Mouse (Mus musculus) embryonic fibroblast, embryonic 13.5 days (primary cell): ENCODE results near the gene Kctd8. TPM values are rescaled to one million over a fixed set of nuclear protein-coding genes. Genes with fewer than 3 reads are reported as not detected.
"Not testable (repeated sequence)": the region's sequence is repeated elsewhere in the genome, so short reads cannot be mapped to it uniquely, and the experiment has no call there.

ENCODE experiments used
- H3K27ac ChIP-seq: 2 replicates; pipeline ENCODE4 v1.5.1; 2012; ENCODE audit warnings: low read length, control low read depth, inconsistent platforms; ENCODE audit not compliant: insufficient read depth
- H3K4me1 ChIP-seq: 2 replicates; pipeline ENCODE4 v1.6.1; 2011; ENCODE audit warnings: low read length; ENCODE audit not compliant: control insufficient read depth, insufficient read depth
- H3K4me3 ChIP-seq: 2 replicates; pipeline ENCODE4 v1.5.1; 2011; ENCODE audit warnings: mild to moderate bottlenecking, control low read depth, low read length; ENCODE audit not compliant: insufficient read depth
- CTCF ChIP-seq: IDR thresholded peaks from 2 replicates; pipeline ENCODE4 v1.5.1; 2011; ENCODE audit warnings: mild to moderate bottlenecking, control low read depth, low read length, moderate library complexity, borderline replicate concordance; ENCODE audit not compliant: insufficient read depth
- POLR2A ChIP-seq: IDR thresholded peaks from 2 replicates; pipeline ENCODE4 v1.6.1; 2011; ENCODE audit warnings: low read depth, mild to moderate bottlenecking, control low read depth, low read length, moderate library complexity
- polyA plus RNA-seq: library from polyadenylated mRNA; stranded (reverse); fragments of >200 nt; gene quantifications from 2 replicates; pipeline ENCODE4 v1.2.4, GENCODE M21; 2011; ENCODE audit warnings: low read depth; ENCODE audit not compliant: missing spikeins, insufficient read length

The Kctd8 gene
- polyA plus RNA-seq, 1 experiment = 1.4 TPM

- no peak overlapping the region for H3K27ac ChIP-seq
- H3K4me1 ChIP-seq = no peaks in the 10 kb centered on the region
- TF ChIP-seq POLR2A = no peak
- TF ChIP-seq CTCF = no peak
- H3K4me3 ChIP-seq = no peak overlapping the region
Observed at GRCm38 (mm10) chr5:69301665-69302064, 39.8 kb downstream of the Kctd8 start.

GRCm38 (mm10) chr5:69292353-69292752 is 49.1 kb downstream of the Kctd8 start:
- H3K4me3 ChIP-seq = no peak overlapping the region
- no peak overlapping the region for H3K27ac ChIP-seq
- no peak for TF ChIP-seq POLR2A
- no peak for TF ChIP-seq CTCF
- H3K4me1 ChIP-seq = no peaks in the 10 kb centered on the region

- no peak for TF ChIP-seq CTCF
- TF ChIP-seq POLR2A = no peak
- no peak overlapping the region for H3K27ac ChIP-seq
- no peak overlapping the region for H3K4me3 ChIP-seq
- H3K4me1 ChIP-seq = no peaks in the 10 kb centered on the region
Observed at GRCm38 (mm10) chr5:69284359-69284758, 57.1 kb downstream of the Kctd8 start.

GRCm38 (mm10) chr5:69252366-69252765 is 89.1 kb downstream of the Kctd8 start:
- Histone ChIP-seq H3K27ac (no peak overlapping the region), H3K4me1 (no peaks in the 10 kb centered on the region), H3K4me3 (no peak overlapping the region)
- no peak for TF ChIP-seq POLR2A
- TF ChIP-seq CTCF = no peak

- Histone ChIP-seq H3K4me3 (no peak overlapping the region), H3K27ac (no peak overlapping the region), H3K4me1 (no peaks in the 10 kb centered on the region)
- no peak for TF ChIP-seq POLR2A
- TF ChIP-seq CTCF = no peak
Observed at GRCm38 (mm10) chr5:69241931-69242330, 99.5 kb downstream of the Kctd8 start.

GRCm38 (mm10) chr5:69233560-69233959 is 107.9 kb downstream of the Kctd8 start:
- TF ChIP-seq POLR2A (no peak), CTCF (no peak)
- no peak overlapping the region for H3K4me3 ChIP-seq
- H3K27ac ChIP-seq = no peak overlapping the region
- no peaks in the 10 kb centered on the region for H3K4me1 ChIP-seq

- H3K4me1 ChIP-seq, H3K4me3 ChIP-seq, H3K27ac ChIP-seq: not testable (repeated sequence)
Observed at GRCm38 (mm10) chr5:69231649-69232048, 109.8 kb downstream of the Kctd8 start.

GRCm38 (mm10) chr5:69227147-69227546 is 114.3 kb downstream of the Kctd8 start:
- TF ChIP-seq CTCF (no peak), POLR2A (no peak)
- Histone ChIP-seq H3K27ac (no peak overlapping the region), H3K4me3 (no peak overlapping the region), H3K4me1 (no peaks in the 10 kb centered on the region)

- Histone ChIP-seq H3K4me3 (no peak overlapping the region), H3K4me1 (no peaks in the 10 kb centered on the region), H3K27ac (no peak overlapping the region)
- TF ChIP-seq CTCF = no peak
- no peak for TF ChIP-seq POLR2A
Observed at GRCm38 (mm10) chr5:69222608-69223007, 118.9 kb downstream of the Kctd8 start.

- no peaks in the 10 kb centered on the region for H3K4me1 ChIP-seq
- H3K27ac ChIP-seq = no peak overlapping the region
- TF ChIP-seq CTCF (no peak), POLR2A (no peak)
Observed at GRCm38 (mm10) chr5:69215216-69215615, 126.3 kb downstream of the Kctd8 start.

GRCm38 (mm10) chr5:69209401-69209800 is 132.1 kb downstream of the Kctd8 start:
- H3K4me3 ChIP-seq = no peak overlapping the region
- no peaks in the 10 kb centered on the region for H3K4me1 ChIP-seq
- no peak for TF ChIP-seq CTCF
- no peak overlapping the region for H3K27ac ChIP-seq

More at GRCm38 (mm10) chr5:69215216-69215615, 126.3 kb downstream of the Kctd8 start:
- H3K4me3 ChIP-seq = no peak overlapping the region
